Mouse (Mus musculus): ENCODE measurements around the gene Chmp3. TPM values are rescaled to one million over a fixed set of nuclear protein-coding genes. Genes with fewer than 3 reads are reported as not detected.
A peak's percentile ranks its signal among the peaks of the same experiment; 100 is the strongest.

Gene Chmp3
- polyA plus RNA-seq, 1 experiment from 2014 or later = 34.9 TPM

DNA sequence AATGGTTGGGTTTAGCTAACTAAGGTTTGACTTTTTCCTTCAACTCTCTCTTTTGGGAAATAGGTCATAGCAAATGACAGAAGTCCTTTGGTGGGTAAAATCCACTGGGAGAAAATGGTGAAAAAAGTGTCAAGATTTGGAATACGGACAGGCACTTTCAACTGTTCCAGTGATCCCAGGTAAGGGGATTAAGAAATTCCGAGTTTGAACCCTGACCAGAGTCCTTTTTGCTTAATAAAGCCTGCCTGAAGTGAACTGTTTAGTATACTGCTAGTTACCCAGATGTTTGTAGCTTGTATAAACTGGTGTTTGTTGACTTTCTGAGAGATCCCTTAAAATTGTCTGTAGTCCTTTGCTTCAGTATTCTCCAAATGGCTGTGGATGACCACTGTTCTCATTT is 37.9 kb upstream of the Chmp3 start:
- Histone ChIP-seq H3K4me1 (ENCODE audit: insufficient read depth) (no peaks in the 10 kb centered on the region), H3K27me3 (ENCODE audit: insufficient read depth, low read length) (no peaks in the 10 kb centered on the region), H3K9ac (replicated peaks) (no peak overlapping the region), H3K4me3 (ENCODE audit: low read depth, low read length) (no peak overlapping the region), H3K27ac (ENCODE audit: low read depth) (no peak overlapping the region), H3K36me3 (replicated peaks; ENCODE audit: insufficient read depth, low read length) (peaks cover 34% of the 10 kb centered on the region), H3K9me3 (ENCODE audit: low read length) (no peaks in the 10 kb centered on the region), H3K4me2 (ENCODE audit: low read depth, low read length) (no peak overlapping the region)
- no peak for DNase-seq
- TF ChIP-seq EP300 (IDR thresholded peaks at IDR 0.05; ENCODE audit: low read depth) = no peak
- no peak for TF ChIP-seq CTCF (IDR thresholded peaks at IDR 0.05; ENCODE audit: low read depth)
- WGBS (ENCODE audit: insufficient replicate concordance) = 75% methylated on average over 2 of the region's 2 CpGs
- 0 out of 2 replicates have a peak, but pooled peaks have one; percentile 36 for ATAC-seq

DNA sequence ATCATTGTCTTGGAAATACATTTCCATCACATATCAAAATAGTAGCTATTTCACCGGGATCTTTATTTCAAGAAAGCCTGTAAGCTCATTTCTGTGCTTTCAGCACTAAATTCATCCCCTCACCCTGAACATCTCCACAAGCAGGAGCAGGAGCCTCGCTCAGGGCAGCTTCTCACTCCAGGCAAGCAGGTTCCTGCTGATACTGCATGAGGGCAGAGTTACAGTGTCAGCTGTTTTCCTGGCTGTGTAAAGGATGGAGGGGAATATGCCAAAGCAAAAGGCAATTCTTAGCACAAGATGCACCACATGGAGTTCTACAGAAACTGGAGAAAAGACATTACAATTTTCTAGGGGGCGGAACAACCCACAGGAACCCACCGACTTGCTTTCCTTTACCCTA is 24.1 kb upstream of the Chmp3 start:
- Histone ChIP-seq H3K36me3 (replicated peaks; ENCODE audit: insufficient read depth, low read length) (no peaks in the 10 kb centered on the region; the same call in 1 of the 2 replicates), H3K27ac (ENCODE audit: low read depth) (no peak overlapping the region), H3K4me2 (ENCODE audit: low read depth, low read length) (no peak overlapping the region), H3K4me3 (ENCODE audit: low read depth, low read length) (no peak overlapping the region), H3K9ac (replicated peaks) (no peak overlapping the region), H3K9me3 (ENCODE audit: low read length) (no peaks in the 10 kb centered on the region), H3K4me1 (ENCODE audit: insufficient read depth) (no peaks in the 10 kb centered on the region), H3K27me3 (ENCODE audit: insufficient read depth, low read length) (no peaks in the 10 kb centered on the region)
- ATAC-seq (no peak), DNase-seq (no peak)
- WGBS (ENCODE audit: insufficient replicate concordance) = 80% methylated on average over 4 of the region's 4 CpGs
- TF ChIP-seq EP300 (IDR thresholded peaks at IDR 0.05; ENCODE audit: low read depth) (no peak), CTCF (IDR thresholded peaks at IDR 0.05; ENCODE audit: low read depth) (no peak)

DNA sequence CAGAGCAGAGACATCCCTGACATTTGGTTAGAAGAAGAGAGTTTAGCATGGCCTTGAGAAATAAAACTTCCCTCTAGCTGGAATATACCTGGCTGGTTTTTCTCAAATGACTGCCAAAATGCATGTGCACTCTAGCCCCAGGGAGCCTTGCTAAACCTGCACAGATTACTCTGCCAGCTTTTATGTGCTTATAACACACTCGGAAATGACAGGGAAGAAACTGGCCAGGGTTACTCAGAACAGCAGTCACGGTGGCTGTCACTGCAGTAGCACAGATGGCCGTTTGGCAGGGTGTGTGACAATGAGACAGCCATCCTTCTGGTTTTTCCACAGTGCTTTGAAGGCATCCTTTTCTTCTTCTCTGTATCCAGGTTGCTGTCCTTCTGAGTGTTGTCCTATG is 18.0 kb upstream of the Chmp3 start:
- 51% methylated on average over 3 of the region's 3 CpGs for WGBS (ENCODE audit: insufficient replicate concordance)
- Histone ChIP-seq H3K27ac (ENCODE audit: low read depth) (no peak overlapping the region), H3K27me3 (ENCODE audit: insufficient read depth, low read length) (no peaks in the 10 kb centered on the region), H3K4me3 (ENCODE audit: low read depth, low read length) (no peak overlapping the region), H3K4me1 (ENCODE audit: insufficient read depth) (no peaks in the 10 kb centered on the region), H3K9ac (replicated peaks) (no peak overlapping the region), H3K36me3 (replicated peaks; ENCODE audit: insufficient read depth, low read length) (no peaks in the 10 kb centered on the region; the same call in 1 of the 2 replicates), H3K4me2 (ENCODE audit: low read depth, low read length) (no peak overlapping the region), H3K9me3 (ENCODE audit: low read length) (no peaks in the 10 kb centered on the region)
- DNase-seq (no peak), ATAC-seq (no peak)
- TF ChIP-seq EP300 (IDR thresholded peaks at IDR 0.05; ENCODE audit: low read depth) = no peak
- TF ChIP-seq CTCF (IDR thresholded peaks at IDR 0.05; ENCODE audit: low read depth) = no peak

DNA sequence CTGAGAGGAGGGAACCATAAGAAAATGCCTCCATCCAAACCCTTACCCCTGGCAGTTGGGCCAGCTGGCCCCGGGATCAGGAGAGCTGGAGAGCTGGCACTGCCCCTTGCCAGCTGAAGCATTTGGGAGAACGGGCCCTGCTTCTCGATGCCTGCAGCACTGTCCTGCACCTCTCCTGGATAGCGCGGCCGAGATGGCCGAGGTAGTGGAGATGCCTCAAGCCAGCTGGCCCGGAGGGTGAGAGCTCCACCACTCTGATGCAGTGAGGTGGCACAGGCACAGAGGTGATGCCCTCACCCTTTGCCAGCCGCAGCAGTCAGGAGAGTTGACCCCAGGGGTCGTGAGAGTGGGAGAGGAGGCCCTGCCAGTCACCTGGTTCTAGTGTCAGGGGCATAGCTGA is 16.5 kb upstream of the Chmp3 start:
- Histone ChIP-seq H3K4me1 (ENCODE audit: insufficient read depth) (no peaks in the 10 kb centered on the region), H3K27me3 (ENCODE audit: insufficient read depth, low read length) (no peaks in the 10 kb centered on the region), H3K9ac (replicated peaks) (no peak overlapping the region), H3K27ac (ENCODE audit: low read depth) (no peak overlapping the region), H3K9me3 (ENCODE audit: low read length) (no peaks in the 10 kb centered on the region), H3K4me3 (ENCODE audit: low read depth, low read length) (no peak overlapping the region), H3K36me3 (replicated peaks; ENCODE audit: insufficient read depth, low read length) (no peaks in the 10 kb centered on the region), H3K4me2 (ENCODE audit: low read depth, low read length) (no peak overlapping the region)
- TF ChIP-seq EP300 (IDR thresholded peaks at IDR 0.05; ENCODE audit: low read depth) (no peak), CTCF (IDR thresholded peaks at IDR 0.05; ENCODE audit: low read depth) (no peak)
- DNase-seq (no peak), ATAC-seq (no peak)
- 81% methylated on average over 10 of the region's 10 CpGs for WGBS (ENCODE audit: insufficient replicate concordance)

DNA sequence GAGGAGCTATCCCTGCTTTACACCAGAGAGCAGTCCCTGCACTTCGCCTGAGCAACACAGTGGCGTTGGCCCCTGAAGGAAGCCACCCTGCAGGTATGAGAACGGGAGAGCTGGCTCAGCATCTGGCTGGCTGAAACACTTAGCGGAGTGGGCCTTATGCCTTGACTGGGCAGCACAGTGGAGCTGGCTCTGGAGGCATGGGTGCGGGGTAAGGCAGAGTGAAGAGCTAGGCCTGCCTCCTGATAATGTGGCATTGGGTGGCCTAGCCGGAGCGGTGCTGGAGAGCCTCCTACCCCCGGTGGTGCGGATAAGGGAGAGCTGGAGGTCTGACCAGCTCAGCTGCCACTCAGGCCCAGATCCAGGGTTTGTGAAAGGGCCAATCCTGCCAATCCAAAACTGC is 15.8 kb upstream of the Chmp3 start:
- no peak overlapping the region for H3K27ac ChIP-seq (ENCODE audit: low read depth)
- H3K36me3 ChIP-seq (replicated peaks; ENCODE audit: insufficient read depth, low read length) = no peaks in the 10 kb centered on the region
- no peak overlapping the region for H3K4me3 ChIP-seq (ENCODE audit: low read depth, low read length)
- no peaks in the 10 kb centered on the region for H3K27me3 ChIP-seq (ENCODE audit: insufficient read depth, low read length)
- H3K4me1 ChIP-seq (ENCODE audit: insufficient read depth) = no peaks in the 10 kb centered on the region
- H3K9ac ChIP-seq (replicated peaks) = no peak overlapping the region
- WGBS (ENCODE audit: insufficient replicate concordance) = 85% methylated on average over 9 of the region's 9 CpGs
- H3K4me2 ChIP-seq (ENCODE audit: low read depth, low read length) = no peak overlapping the region
- no peak for TF ChIP-seq EP300 (IDR thresholded peaks at IDR 0.05; ENCODE audit: low read depth)
- no peak for TF ChIP-seq CTCF (IDR thresholded peaks at IDR 0.05; ENCODE audit: low read depth)
- no peak for ATAC-seq
- H3K9me3 ChIP-seq (ENCODE audit: low read length) = no peaks in the 10 kb centered on the region
- no peak for DNase-seq

DNA sequence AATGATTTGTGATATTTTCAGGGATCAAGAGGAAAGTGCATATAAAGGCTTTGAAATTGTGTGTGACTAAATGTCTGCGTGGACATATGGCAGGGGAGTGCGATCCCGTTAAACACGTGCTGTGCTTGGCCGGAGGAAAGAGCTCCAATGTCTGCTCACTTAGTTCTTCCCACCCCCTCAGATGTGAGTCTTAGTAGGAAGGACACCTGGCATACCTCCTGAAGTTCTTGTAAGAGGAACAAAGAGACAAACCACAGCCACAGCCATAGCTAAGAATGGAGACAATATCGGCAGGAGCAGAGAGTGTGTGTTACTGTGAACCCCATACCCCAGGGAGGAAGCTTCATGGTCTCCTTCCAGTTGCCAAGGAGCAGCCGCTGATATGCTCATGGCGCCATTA is 13.4 kb upstream of the Chmp3 start:
- Histone ChIP-seq H3K27ac (ENCODE audit: low read depth) (no peak overlapping the region), H3K27me3 (ENCODE audit: insufficient read depth, low read length) (no peaks in the 10 kb centered on the region), H3K9me3 (ENCODE audit: low read length) (no peaks in the 10 kb centered on the region), H3K4me2 (ENCODE audit: low read depth, low read length) (no peak overlapping the region), H3K36me3 (replicated peaks; ENCODE audit: insufficient read depth, low read length) (no peaks in the 10 kb centered on the region), H3K4me3 (ENCODE audit: low read depth, low read length) (no peak overlapping the region), H3K4me1 (ENCODE audit: insufficient read depth) (no peaks in the 10 kb centered on the region), H3K9ac (replicated peaks) (no peak overlapping the region)
- no peak for TF ChIP-seq EP300 (IDR thresholded peaks at IDR 0.05; ENCODE audit: low read depth)
- no peak for TF ChIP-seq CTCF (IDR thresholded peaks at IDR 0.05; ENCODE audit: low read depth)
- no peak for DNase-seq
- no peak for ATAC-seq
- 76% methylated on average over 8 of the region's 8 CpGs for WGBS (ENCODE audit: insufficient replicate concordance)

DNA sequence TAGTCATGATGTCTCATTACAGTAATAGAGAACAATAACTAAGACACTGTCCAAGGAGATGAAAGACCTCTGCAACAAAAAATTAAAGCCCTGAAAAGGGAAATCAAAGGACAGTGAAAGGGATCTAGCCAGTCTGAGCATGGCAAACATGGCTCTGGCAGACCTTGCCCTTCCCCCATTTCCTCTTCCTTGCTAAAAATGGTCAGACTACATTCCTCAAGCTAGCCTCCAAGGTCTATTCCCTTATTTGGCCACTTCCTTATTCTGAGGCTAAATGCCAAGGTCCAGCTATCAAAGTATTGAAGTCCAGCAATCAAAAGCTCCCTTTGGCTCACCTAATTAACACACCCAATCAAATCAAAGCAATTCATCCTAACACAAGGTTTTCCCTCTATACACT is 6.3 kb upstream of the Chmp3 start:
- Histone ChIP-seq H3K4me3 (ENCODE audit: low read depth, low read length) (no peak overlapping the region), H3K27ac (ENCODE audit: low read depth) (no peak overlapping the region), H3K4me1 (ENCODE audit: insufficient read depth) (no peaks in the 10 kb centered on the region), H3K36me3 (replicated peaks; ENCODE audit: insufficient read depth, low read length) (no peaks in the 10 kb centered on the region), H3K4me2 (ENCODE audit: low read depth, low read length) (no peak overlapping the region), H3K27me3 (ENCODE audit: insufficient read depth, low read length) (no peaks in the 10 kb centered on the region), H3K9me3 (ENCODE audit: low read length) (no peaks in the 10 kb centered on the region), H3K9ac (replicated peaks) (no peak overlapping the region)
- ATAC-seq (no peak), DNase-seq (no peak)
- no peak for TF ChIP-seq EP300 (IDR thresholded peaks at IDR 0.05; ENCODE audit: low read depth)
- no peak for TF ChIP-seq CTCF (IDR thresholded peaks at IDR 0.05; ENCODE audit: low read depth)
